ENCODE assay signal across 8 mouse cellular contexts in genomic region chr5:146232056-146232675, GRCm38 (mm10). TPM values are rescaled to one million over a fixed set of nuclear protein-coding genes. Genes with fewer than 3 reads are reported as not detected.
A peak's percentile ranks its signal among the peaks of the same experiment; 100 is the strongest.
DNase-seq lines count a peak whose midpoint lies in the region; ATAC-seq and TF ChIP-seq lines count a peak whose summit lies in the region.

No protein-coding gene starts in this region.

- WGBS in cerebellum, adult 2 months: 17% methylated on average over 6 of the region's 6 CpGs
- WGBS in thymus, adult 2 months: 45% methylated on average over 6 of the region's 6 CpGs
- WGBS in liver, embryonic 12.5 days (ENCODE audit: insufficient replicate concordance): 32% methylated on average over 6 of the region's 6 CpGs

- DNase-seq in cerebellum, adult 2 months: no peak
- DNase-seq in cerebellum, postnatal 25 days: no peak
- DNase-seq in thymus, adult 2 months: no peak
- DNase-seq in thymus, postnatal 0 days (ENCODE audit: low spot score): no peak
- DNase-seq in adrenal gland, postnatal 14 days: no peak
- no peak for DNase-seq in testis, postnatal 10 days (ENCODE audit: low spot score)
- DNase-seq in urinary bladder, adult 2 months (ENCODE audit: low spot score): no peak

- peak overlapping the region; percentile 79 for H3K4me2 ChIP-seq in liver, embryonic 12.5 days

- H3K36me3 ChIP-seq in thymus, adult 2 months (ENCODE audit: control insufficient read depth, insufficient read depth, low read length): no peaks in the 10 kb centered on the region
- H3K36me3 ChIP-seq in liver, embryonic 12.5 days: peaks cover 16% of the 10 kb centered on the region

- no peaks in the 10 kb centered on the region for H3K27me3 ChIP-seq in cerebellum, adult 2 months (ENCODE audit: control insufficient read depth, insufficient read depth, low read length)
- no peaks in the 10 kb centered on the region for H3K27me3 ChIP-seq in thymus, adult 2 months (ENCODE audit: control insufficient read depth, insufficient read depth, low read length)
- H3K27me3 ChIP-seq in liver, embryonic 12.5 days (replicated peaks): no peaks in the 10 kb centered on the region

- TF ChIP-seq CTCF in cerebellum, adult 2 months (IDR thresholded peaks at IDR 0.05; ENCODE audit: borderline replicate concordance, insufficient read depth, low read depth, low read length): no peak
- no peak for TF ChIP-seq CTCF in thymus, adult 2 months (IDR thresholded peaks at IDR 0.05; ENCODE audit: borderline replicate concordance, control insufficient read depth, extremely low read depth, insufficient read depth, low read length, poor library complexity)

- peak overlapping the region; percentile 78 for H3K4me3 ChIP-seq in cerebellum, adult 2 months (replicated peaks; ENCODE audit: insufficient read depth, low read depth, low read length)
- peak overlapping the region; percentile 64 for H3K4me3 ChIP-seq in thymus, adult 2 months (ENCODE audit: control insufficient read depth, insufficient read depth, low read length)
- peak overlapping the region; percentile 79 for H3K4me3 ChIP-seq in liver, embryonic 12.5 days

- peak overlapping the region; percentile 88 for H3K9ac ChIP-seq in liver, embryonic 12.5 days

- TF ChIP-seq POLR2A in cerebellum, adult 2 months (IDR thresholded peaks at IDR 0.05; ENCODE audit: borderline replicate concordance, insufficient read depth, low read length): no peak
- no peak for TF ChIP-seq POLR2A in thymus, adult 2 months (IDR thresholded peaks at IDR 0.05; ENCODE audit: control insufficient read depth, extremely low read depth, insufficient read depth, low read length, poor library complexity)

- H3K27ac ChIP-seq in cerebellum, adult 2 months (ENCODE audit: insufficient read depth, low read length): no peak overlapping the region
- H3K27ac ChIP-seq in thymus, adult 2 months (ENCODE audit: control insufficient read depth, insufficient read depth, low read length): peak overlapping the region; percentile 13; the same call in 1 of the 2 replicates
- H3K27ac ChIP-seq in liver, embryonic 12.5 days: peak overlapping the region; percentile 99

- no peaks in the 10 kb centered on the region for H3K9me3 ChIP-seq in liver, embryonic 12.5 days (replicated peaks)

- ATAC-seq in liver, embryonic 12.5 days: no peak

- no peaks in the 10 kb centered on the region; the same call in 1 of the 2 replicates for H3K4me1 ChIP-seq in cerebellum, adult 2 months (ENCODE audit: control insufficient read depth, insufficient read depth, low read length)
- peaks cover 2% of the 10 kb centered on the region; the same call in 1 of the 2 replicates for H3K4me1 ChIP-seq in thymus, adult 2 months (replicated peaks; ENCODE audit: control insufficient read depth, insufficient read depth, low read length)
- peaks cover 55% of the 10 kb centered on the region for H3K4me1 ChIP-seq in liver, embryonic 12.5 days

RNA-seq across cellular contexts. Expression of gene Cdk8, which starts 1.1 kb away (rescaled TPM):
- polyA plus RNA-seq in cerebellum, adult 2 months (2012; rRNA removed): 35.3 and 37.5 TPM in 2 replicates
- polyA plus RNA-seq in thymus, adult 2 months (2012; rRNA removed): 46.9 and 47.1 TPM in 2 replicates
- polyA plus RNA-seq in thymus, postnatal 0 days (2015; fragmentation: Nextera tagmentation; extraction: Ambion mirVana): 15.6 and 16.3 TPM in 2 replicates
- polyA plus RNA-seq in liver, embryonic 12.5 days (2016; fragmentation: Nextera tagmentation; extraction: Ambion mirVana): 30.7 and 32.5 TPM in 2 replicates
- 73.2 and 74.4 TPM in 2 replicates for total RNA-seq in adrenal gland, postnatal 14 days (2021)
- polyA plus RNA-seq in urinary bladder, adult 2 months (2012; rRNA removed): 66.2 and 67.9 TPM in 2 replicates

RNA-seq across cellular contexts. Expression of gene Rnf6, which starts 10.8 kb away (rescaled TPM):
- polyA plus RNA-seq in cerebellum, adult 2 months (2012; rRNA removed): 67.0 and 68.4 TPM in 2 replicates
- 28.9 and 31.5 TPM in 2 replicates for polyA plus RNA-seq in thymus, adult 2 months (2012; rRNA removed)
- 61.1 and 63.3 TPM in 2 replicates for polyA plus RNA-seq in thymus, postnatal 0 days (2015; fragmentation: Nextera tagmentation; extraction: Ambion mirVana)
- 24.8 and 25.3 TPM in 2 replicates for polyA plus RNA-seq in liver, embryonic 12.5 days (2016; fragmentation: Nextera tagmentation; extraction: Ambion mirVana)
- total RNA-seq in adrenal gland, postnatal 14 days (2021): 54.8 and 58.1 TPM in 2 replicates
- polyA plus RNA-seq in urinary bladder, adult 2 months (2012; rRNA removed): 45.6 and 50.1 TPM in 2 replicates

RNA-seq across cellular contexts. Expression of gene 1700001J03Rik, which starts 47.1 kb away (rescaled TPM):
- 2.2 and 2.8 TPM in 2 replicates for polyA plus RNA-seq in cerebellum, adult 2 months (2012; rRNA removed)
- polyA plus RNA-seq in thymus, adult 2 months (2012; rRNA removed): 0.65 and 1.1 TPM in 2 replicates
- polyA plus RNA-seq in thymus, postnatal 0 days (2015; fragmentation: Nextera tagmentation; extraction: Ambion mirVana): not detected in 2 replicates
- not detected in 2 replicates for polyA plus RNA-seq in liver, embryonic 12.5 days (2016; fragmentation: Nextera tagmentation; extraction: Ambion mirVana)
- total RNA-seq in adrenal gland, postnatal 14 days (2021): 0.67 and 1.3 TPM in 2 replicates
- polyA plus RNA-seq in urinary bladder, adult 2 months (2012; rRNA removed): 0.81 and 1.3 TPM in 2 replicates
